Mouse (Mus musculus): ENCODE results near the gene Dmrta2. TPM values are rescaled to one million over a fixed set of nuclear protein-coding genes. Genes with fewer than 3 reads are reported as not detected.

The Dmrta2 gene
- polyA plus RNA-seq, 1 experiment from 2014 or later, result 0.04 TPM

- WGBS, result 1% methylated on average over 56 of the region's 56 CpGs
- H3K27me3 ChIP-seq (ENCODE audit: control insufficient read depth, insufficient read depth, low read length), result peaks cover 87% of the 10 kb centered on the region
- H3K36me3 ChIP-seq (ENCODE audit: control insufficient read depth, insufficient read depth), result no peaks in the 10 kb centered on the region
- peak overlapping the region; percentile 53 for H3K4me3 ChIP-seq (ENCODE audit: low read length)
- H3K9ac ChIP-seq (ENCODE audit: low read length), result peak overlapping the region; percentile 47; the same call in 1 of the 2 replicates
- peaks cover 4% of the 10 kb centered on the region; the same call in 1 of the 2 replicates for H3K9me3 ChIP-seq (replicated peaks; ENCODE audit: control insufficient read depth, low read length)
- peaks cover 27% of the 10 kb centered on the region for H3K4me1 ChIP-seq (ENCODE audit: control insufficient read depth, insufficient read depth, low read length)
- no peak overlapping the region for H3K27ac ChIP-seq (ENCODE audit: low read length)
- peak; percentile 16; the same call in 1 of the 2 replicates for ATAC-seq (replicated peaks; ENCODE audit: extremely low read depth, insufficient read depth, low FRiP score)
- peak overlapping the region; percentile 80 for H3K4me2 ChIP-seq (ENCODE audit: low read depth, low read length)
These were observed 410 bp downstream of the Dmrta2 start for GRCm38 (mm10) chr4:109978068-109978857.

- Histone ChIP-seq H3K27me3 (ENCODE audit: control insufficient read depth, insufficient read depth, low read length) (peaks cover 87% of the 10 kb centered on the region), H3K4me1 (ENCODE audit: control insufficient read depth, insufficient read depth, low read length) (peaks cover 31% of the 10 kb centered on the region), H3K4me2 (ENCODE audit: low read depth, low read length) (no peak overlapping the region), H3K9me3 (replicated peaks; ENCODE audit: control insufficient read depth, low read length) (peaks cover 4% of the 10 kb centered on the region; the same call in 1 of the 2 replicates), H3K27ac (ENCODE audit: low read length) (no peak overlapping the region), H3K9ac (ENCODE audit: low read length) (no peak overlapping the region), H3K36me3 (ENCODE audit: control insufficient read depth, insufficient read depth) (no peaks in the 10 kb centered on the region), H3K4me3 (ENCODE audit: low read length) (no peak overlapping the region)
- no peak for ATAC-seq (replicated peaks; ENCODE audit: extremely low read depth, insufficient read depth, low FRiP score)
- WGBS, result 11% methylated on average over 9 of the region's 9 CpGs
These were observed 1.0 kb downstream of the Dmrta2 start for GRCm38 (mm10) chr4:109978858-109979340.

DNA sequence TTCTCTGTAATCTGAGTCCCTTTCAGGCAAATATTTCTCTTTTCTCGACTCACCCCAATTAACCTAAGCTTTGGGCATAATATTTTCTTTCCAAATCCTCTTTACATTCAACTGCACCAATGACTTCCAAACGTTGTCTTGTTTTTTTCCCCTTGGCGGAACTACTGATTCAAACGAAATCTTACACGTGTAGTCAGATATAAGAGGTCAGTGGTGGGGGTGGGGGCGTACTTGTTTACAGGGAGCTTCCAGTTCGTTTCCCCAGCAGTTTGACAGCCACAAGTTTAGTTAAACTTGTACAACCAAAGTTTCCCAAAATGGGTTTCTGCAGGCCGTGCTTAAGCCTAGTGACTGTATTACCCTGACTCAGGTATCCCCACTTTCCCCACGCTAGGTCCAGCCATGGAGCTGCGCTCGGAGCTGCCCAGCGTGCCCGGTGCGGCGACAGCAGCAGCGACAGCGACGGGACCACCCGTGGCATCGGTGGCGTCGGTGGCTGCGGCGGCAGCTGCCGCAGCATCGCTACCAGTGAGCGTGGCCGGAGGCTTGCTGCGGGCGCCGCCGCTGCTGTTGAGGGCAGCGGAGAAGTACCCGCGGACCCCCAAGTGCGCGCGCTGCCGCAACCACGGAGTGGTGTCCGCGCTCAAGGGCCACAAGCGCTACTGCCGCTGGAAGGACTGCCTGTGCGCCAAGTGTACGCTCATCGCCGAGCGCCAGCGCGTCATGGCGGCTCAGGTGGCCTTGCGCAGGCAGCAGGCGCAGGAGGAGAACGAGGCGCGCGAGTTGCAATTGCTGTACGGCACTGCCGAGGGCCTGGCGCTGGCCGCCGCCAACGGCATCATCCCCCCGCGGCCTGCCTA is 1.8 kb downstream of the Dmrta2 start:
- H3K36me3 ChIP-seq (ENCODE audit: control insufficient read depth, insufficient read depth), result no peaks in the 10 kb centered on the region
- H3K9ac ChIP-seq (ENCODE audit: low read length), result no peak overlapping the region
- ATAC-seq (replicated peaks; ENCODE audit: extremely low read depth, insufficient read depth, low FRiP score), result no peak
- peaks cover 31% of the 10 kb centered on the region for H3K4me1 ChIP-seq (ENCODE audit: control insufficient read depth, insufficient read depth, low read length)
- H3K4me3 ChIP-seq (ENCODE audit: low read length), result peak overlapping the region; percentile 23
- H3K9me3 ChIP-seq (replicated peaks; ENCODE audit: control insufficient read depth, low read length), result peaks cover 4% of the 10 kb centered on the region; the same call in 1 of the 2 replicates
- H3K27ac ChIP-seq (ENCODE audit: low read length), result no peak overlapping the region
- H3K4me2 ChIP-seq (ENCODE audit: low read depth, low read length), result peak overlapping the region; percentile 36
- H3K27me3 ChIP-seq (ENCODE audit: control insufficient read depth, insufficient read depth, low read length), result peaks cover 85% of the 10 kb centered on the region
- WGBS, result 2% methylated on average over 66 of the region's 66 CpGs

DNA sequence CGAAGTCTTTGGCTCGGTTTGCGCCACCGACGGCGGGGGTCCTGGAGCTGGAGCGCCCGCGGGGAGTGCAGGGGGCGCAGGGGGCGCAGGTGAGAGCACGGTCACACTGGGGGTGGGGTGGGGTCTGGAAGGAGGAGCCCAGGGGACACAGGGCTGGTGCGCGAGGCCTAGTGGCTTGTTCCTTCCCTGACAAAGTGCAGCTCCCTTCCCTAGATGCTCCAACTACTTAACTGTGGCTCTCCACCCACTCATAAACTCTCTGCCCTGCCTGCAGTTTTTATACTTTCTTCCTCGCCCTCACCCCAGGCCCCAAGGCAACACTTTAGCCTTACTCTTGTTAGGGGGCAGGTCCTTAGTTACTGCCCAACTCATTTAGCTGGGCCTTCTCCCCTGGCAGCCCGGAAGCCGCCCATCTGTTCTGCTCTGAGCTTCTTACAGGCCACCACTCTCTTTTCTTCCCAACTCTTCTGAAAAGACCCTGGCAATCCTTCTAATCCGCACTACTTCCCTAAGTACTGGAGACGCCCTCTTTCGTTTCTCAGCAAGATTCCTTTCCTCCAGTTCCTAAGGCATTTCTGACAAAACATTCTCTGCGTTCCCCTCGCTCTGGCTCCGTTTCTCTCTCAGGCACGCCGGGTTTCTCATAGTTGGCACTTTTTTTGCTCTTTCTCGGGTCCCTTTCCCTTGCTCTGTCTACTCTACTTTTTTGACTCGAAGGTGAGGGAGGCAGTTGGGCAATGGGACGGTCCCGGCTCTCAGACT is 2.6 kb downstream of the Dmrta2 start:
- no peaks in the 10 kb centered on the region for H3K36me3 ChIP-seq (ENCODE audit: control insufficient read depth, insufficient read depth)
- no peak overlapping the region for H3K9ac ChIP-seq (ENCODE audit: low read length)
- peak overlapping the region; percentile 23 for H3K4me3 ChIP-seq (ENCODE audit: low read length)
- peaks cover 4% of the 10 kb centered on the region; the same call in 1 of the 2 replicates for H3K9me3 ChIP-seq (replicated peaks; ENCODE audit: control insufficient read depth, low read length)
- H3K27me3 ChIP-seq (ENCODE audit: control insufficient read depth, insufficient read depth, low read length), result peaks cover 84% of the 10 kb centered on the region
- H3K4me2 ChIP-seq (ENCODE audit: low read depth, low read length), result peak overlapping the region; percentile 36; the same call in 1 of the 2 replicates
- peaks cover 31% of the 10 kb centered on the region for H3K4me1 ChIP-seq (ENCODE audit: control insufficient read depth, insufficient read depth, low read length)
- no peak overlapping the region for H3K27ac ChIP-seq (ENCODE audit: low read length)
- 12% methylated on average over 27 of the region's 29 CpGs for WGBS
- no peak for ATAC-seq (replicated peaks; ENCODE audit: extremely low read depth, insufficient read depth, low FRiP score)

GRCm38 (mm10) chr4:109981083-109981870 is 3.4 kb downstream of the Dmrta2 start:
- Histone ChIP-seq H3K9ac (ENCODE audit: low read length) (no peak overlapping the region), H3K9me3 (replicated peaks; ENCODE audit: control insufficient read depth, low read length) (no peaks in the 10 kb centered on the region), H3K27me3 (ENCODE audit: control insufficient read depth, insufficient read depth, low read length) (peaks cover 84% of the 10 kb centered on the region), H3K4me1 (ENCODE audit: control insufficient read depth, insufficient read depth, low read length) (peaks cover 31% of the 10 kb centered on the region), H3K36me3 (ENCODE audit: control insufficient read depth, insufficient read depth) (no peaks in the 10 kb centered on the region), H3K4me3 (ENCODE audit: low read length) (peak overlapping the region; percentile 55), H3K27ac (ENCODE audit: low read length) (no peak overlapping the region), H3K4me2 (ENCODE audit: low read depth, low read length) (peak overlapping the region; percentile 79)
- WGBS, result 5% methylated on average over 37 of the region's 37 CpGs
- ATAC-seq (replicated peaks; ENCODE audit: extremely low read depth, insufficient read depth, low FRiP score), result no peak

DNA sequence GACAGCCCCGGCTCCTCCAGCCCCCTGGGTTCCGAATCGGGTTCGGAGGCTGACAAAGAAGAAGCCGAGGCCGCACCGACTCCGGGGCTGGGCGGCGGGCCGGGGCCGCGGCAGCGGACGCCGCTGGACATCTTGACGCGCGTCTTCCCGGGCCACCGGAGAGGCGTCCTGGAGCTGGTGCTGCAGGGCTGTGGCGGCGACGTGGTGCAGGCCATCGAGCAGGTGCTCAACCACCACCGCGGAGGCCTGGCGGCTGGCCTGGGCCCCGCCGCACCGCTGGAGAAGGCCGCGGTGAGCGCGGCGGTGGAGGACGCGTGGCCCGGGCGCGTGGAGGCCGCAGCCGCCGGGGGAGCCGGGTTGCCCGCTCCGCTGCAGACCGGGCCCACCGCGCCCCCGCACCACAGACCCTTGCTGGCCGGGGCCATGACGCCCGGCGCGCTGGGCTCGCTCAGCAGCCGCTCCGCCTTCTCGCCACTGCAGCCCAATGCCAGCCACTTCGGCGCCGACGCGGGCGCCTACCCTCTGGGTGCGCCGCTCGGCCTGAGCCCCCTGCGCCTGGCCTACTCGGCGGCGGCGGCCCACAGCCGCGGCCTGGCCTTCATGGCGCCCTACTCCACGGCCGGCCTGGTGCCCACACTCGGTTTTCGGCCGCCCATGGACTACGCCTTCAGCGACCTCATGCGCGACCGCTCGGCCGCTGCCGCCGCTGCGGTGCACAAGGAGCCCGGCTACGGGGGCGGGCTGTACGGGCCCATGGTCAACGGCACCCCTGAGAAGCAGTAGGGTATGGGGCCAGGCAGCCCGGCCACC is 4.2 kb downstream of the Dmrta2 start:
- Histone ChIP-seq H3K27ac (ENCODE audit: low read length) (no peak overlapping the region), H3K36me3 (ENCODE audit: control insufficient read depth, insufficient read depth) (no peaks in the 10 kb centered on the region), H3K9me3 (replicated peaks; ENCODE audit: control insufficient read depth, low read length) (no peaks in the 10 kb centered on the region), H3K4me1 (ENCODE audit: control insufficient read depth, insufficient read depth, low read length) (peaks cover 31% of the 10 kb centered on the region), H3K9ac (ENCODE audit: low read length) (peak overlapping the region; percentile 58), H3K4me3 (ENCODE audit: low read length) (peak overlapping the region; percentile 55), H3K27me3 (ENCODE audit: control insufficient read depth, insufficient read depth, low read length) (peaks cover 87% of the 10 kb centered on the region), H3K4me2 (ENCODE audit: low read depth, low read length) (peak overlapping the region; percentile 79)
- ATAC-seq (replicated peaks; ENCODE audit: extremely low read depth, insufficient read depth, low FRiP score), result peak; percentile 26; the same call in 1 of the 2 replicates
- 1% methylated on average over 96 of the region's 99 CpGs for WGBS

DNA sequence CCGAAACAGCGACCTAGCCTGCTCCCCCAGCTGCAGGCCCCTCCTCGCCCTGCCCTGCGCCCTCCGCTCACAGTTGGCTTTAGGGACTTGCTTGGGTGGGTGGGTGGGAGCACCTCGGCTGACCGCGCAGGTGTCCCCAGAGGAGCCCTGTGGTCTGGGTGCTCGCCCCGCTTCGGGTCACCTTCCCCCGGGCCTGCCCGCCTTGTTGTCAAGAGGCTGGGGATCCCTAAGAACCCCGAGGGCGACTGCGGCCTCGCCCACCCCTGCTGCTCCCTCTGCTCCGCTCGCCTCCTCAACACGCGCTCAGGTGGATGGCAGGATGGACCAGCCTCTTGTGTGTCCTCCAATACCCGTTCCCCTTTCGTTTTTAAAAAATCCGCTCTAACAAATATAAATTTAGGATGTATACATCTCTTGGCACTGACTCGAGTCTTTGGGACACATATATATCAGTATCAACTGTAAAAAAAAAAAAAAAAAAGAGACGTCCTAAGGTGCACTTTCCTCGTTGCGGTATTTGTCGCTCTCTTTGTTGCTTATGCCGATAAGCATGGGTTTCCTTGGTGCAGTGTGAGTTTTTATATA is 4.9 kb downstream of the Dmrta2 start:
- Histone ChIP-seq H3K27ac (ENCODE audit: low read length) (no peak overlapping the region), H3K4me3 (ENCODE audit: low read length) (peak overlapping the region; percentile 55), H3K9me3 (replicated peaks; ENCODE audit: control insufficient read depth, low read length) (no peaks in the 10 kb centered on the region), H3K4me1 (ENCODE audit: control insufficient read depth, insufficient read depth, low read length) (peaks cover 26% of the 10 kb centered on the region), H3K9ac (ENCODE audit: low read length) (no peak overlapping the region), H3K4me2 (ENCODE audit: low read depth, low read length) (peak overlapping the region; percentile 79), H3K36me3 (ENCODE audit: control insufficient read depth, insufficient read depth) (no peaks in the 10 kb centered on the region), H3K27me3 (ENCODE audit: control insufficient read depth, insufficient read depth, low read length) (peaks cover 89% of the 10 kb centered on the region)
- 7% methylated on average over 30 of the region's 30 CpGs for WGBS
- ATAC-seq (replicated peaks; ENCODE audit: extremely low read depth, insufficient read depth, low FRiP score), result no peak

Measured in heart, embryonic 16.5 days (tissue).